Mouse (Mus musculus) ES-E14 (cell line): ENCODE measurements around the gene Phb.

ENCODE experiments used
- CHD2 ChIP-seq: IDR thresholded peaks from 2 replicates; pipeline ENCODE4 v1.6.1; 2014; ENCODE audit warnings: mild to moderate bottlenecking, low read depth, low read length, inconsistent platforms
- HCFC1 ChIP-seq: IDR thresholded peaks from 2 replicates; pipeline ENCODE4 v1.6.1; 2012; ENCODE audit warnings: low read length, inconsistent platforms, borderline replicate concordance; ENCODE audit not compliant: insufficient read depth
- ZNF384 ChIP-seq: IDR thresholded peaks from 2 replicates; pipeline ENCODE4 v1.6.1; 2012; ENCODE audit warnings: low read depth, low read length, inconsistent platforms

DNA sequence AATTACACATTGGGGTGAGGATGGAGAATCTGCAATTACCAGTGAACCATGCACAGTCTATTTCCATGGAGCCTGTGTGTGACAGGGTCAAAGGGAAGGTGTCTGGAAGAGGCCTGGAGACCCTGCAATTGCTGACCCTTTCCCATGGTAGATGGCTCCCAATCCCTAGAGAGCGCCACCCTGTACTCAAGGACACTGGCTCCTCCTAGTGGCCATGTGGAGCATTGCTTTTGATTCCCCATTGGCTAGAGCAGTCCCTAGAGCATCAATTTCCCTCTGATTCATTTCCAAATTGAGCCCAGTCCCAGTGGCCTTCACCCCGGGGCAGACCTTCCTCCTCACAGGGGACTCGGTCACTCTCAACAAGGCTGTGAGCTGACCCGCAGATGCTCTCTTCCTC lies 17.9 kb upstream of the Phb start:
- TF ChIP-seq CHD2 (no peak), ZNF384 (0 out of 2 replicates have a peak, but pooled peaks have one; percentile 11), HCFC1 (no peak)
